Mouse (Mus musculus): ENCODE data around the gene Clec3b. TPM values are rescaled to one million over a fixed set of nuclear protein-coding genes. Genes with fewer than 3 reads are reported as not detected.

The Clec3b gene
- total RNA-seq, 1 experiment from 2014 or later = not detected

DNA sequence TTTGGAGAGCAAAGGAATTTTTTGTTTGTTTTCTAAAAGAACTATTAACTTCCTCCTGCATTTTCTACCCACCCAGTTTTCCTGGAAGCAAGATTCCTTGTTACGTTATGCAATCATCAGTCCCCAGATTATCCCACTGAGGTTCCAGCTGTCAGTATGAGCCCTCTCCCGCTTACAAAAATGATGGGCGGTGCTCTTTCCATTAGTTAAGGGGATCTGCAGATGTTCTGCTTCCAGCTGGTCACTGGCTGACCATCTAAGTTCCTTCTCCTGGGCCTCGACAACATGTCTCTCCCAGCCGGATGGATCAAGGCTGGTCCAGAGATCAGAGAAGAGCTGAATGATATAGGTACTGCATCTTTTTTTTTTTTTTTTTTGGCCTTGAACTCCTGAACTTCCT lies 2.3 kb upstream of the Clec3b start:
- ATAC-seq (ENCODE audit: extremely low read depth, insufficient number of reproducible peaks, low FRiP score, poor library complexity, severe bottlenecking) = no peak

DNA sequence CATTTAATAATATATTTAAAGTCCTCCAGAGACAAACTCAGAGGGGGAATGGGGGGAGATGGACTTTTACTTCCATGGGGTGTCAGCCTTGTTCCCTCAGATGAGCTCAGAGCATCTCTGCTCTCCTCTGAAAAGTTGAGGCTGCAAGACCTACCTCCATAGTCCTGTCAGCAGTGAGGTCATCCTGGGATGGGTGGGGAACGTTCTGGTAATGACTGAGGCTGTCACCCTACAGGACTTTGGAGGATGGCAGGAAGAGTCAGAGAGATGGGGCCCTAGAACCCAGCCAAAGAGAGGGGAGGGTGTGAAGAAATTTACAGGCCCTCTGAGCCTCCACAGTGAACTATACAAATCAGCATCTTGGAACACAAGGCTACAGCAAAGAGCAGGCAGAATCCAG lies 815 bp downstream of the Clec3b start:
- no peak for ATAC-seq (ENCODE audit: extremely low read depth, insufficient number of reproducible peaks, low FRiP score, poor library complexity, severe bottlenecking)

DNA sequence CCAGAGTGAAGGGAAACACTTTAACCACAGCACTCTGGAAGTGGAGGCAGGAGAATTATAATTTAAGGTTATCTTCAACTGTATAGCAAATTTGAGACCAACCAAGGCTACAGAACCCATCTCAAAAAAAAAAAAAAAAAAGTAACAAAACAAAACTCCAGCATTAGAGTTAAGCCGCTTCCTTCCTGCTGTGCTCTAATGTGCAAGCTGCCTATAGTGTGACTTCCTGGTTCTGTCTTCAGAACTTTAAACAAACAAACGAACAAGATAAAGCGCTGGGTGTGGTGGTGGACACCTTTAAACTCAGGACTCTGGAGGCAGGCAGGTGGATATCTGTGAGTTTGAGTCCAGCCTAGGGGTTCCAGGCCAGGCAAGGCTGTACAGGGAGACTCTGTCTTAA lies 1.3 kb downstream of the Clec3b start:
- no peak for ATAC-seq (ENCODE audit: extremely low read depth, insufficient number of reproducible peaks, low FRiP score, poor library complexity, severe bottlenecking)

DNA sequence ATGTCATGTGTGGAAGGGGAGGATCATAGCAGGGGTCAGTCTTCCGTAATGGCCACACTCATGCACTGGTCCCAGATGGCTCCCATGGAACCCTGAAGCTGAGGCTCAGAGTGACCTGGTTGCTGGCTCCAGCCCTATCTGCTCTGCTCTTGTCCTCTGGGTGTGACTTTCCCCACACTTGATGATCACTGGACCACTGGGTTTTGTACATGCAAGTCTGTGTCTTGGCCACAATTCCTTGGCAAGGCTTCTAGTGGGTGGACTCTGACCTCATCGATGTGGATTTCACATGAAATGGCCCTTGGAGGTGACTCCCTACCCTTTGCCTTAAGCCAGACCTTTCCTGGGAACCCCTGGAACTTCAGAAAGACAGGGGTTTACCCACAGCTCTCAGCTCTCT lies 2.4 kb downstream of the Clec3b start:
- no peak for ATAC-seq (ENCODE audit: extremely low read depth, insufficient number of reproducible peaks, low FRiP score, poor library complexity, severe bottlenecking)

DNA sequence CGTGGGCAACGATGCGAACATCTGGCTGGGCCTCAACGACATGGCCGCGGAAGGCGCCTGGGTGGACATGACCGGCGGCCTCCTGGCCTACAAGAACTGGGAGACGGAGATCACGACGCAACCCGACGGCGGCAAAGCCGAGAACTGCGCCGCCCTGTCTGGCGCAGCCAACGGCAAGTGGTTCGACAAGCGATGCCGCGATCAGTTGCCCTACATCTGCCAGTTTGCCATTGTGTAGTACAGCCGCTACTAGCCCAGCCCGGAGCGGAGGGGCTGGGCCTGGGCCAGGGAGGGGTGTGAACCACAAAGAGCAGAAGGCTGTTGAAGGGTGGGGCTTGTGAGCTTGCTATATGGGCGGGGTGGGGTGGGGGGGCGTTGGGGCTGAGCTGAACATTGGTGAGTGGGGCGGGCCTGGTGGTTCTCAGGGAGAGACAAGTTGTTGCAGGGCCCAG lies 6.2 kb downstream of the Clec3b start:
- no peak for ATAC-seq (ENCODE audit: extremely low read depth, insufficient number of reproducible peaks, low FRiP score, poor library complexity, severe bottlenecking)

DNA sequence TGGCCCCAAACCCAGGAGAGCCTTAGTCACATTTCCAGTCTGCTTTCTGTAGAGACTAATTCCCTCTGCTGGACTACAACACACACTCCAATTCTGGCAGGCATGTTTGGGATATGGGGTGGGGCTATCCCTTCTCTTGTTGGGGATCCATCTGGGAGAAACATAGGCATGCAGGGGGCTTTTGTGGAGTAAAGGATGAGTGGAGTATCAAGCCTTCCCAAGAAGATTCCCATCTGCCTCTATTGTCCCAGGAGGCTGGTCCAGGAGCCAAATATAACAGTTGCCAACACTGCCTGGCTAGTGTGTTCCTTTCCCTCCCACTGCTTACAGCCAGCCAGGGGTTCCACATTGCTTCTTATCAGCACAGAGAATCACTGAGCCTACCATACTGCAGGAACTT lies 7.0 kb downstream of the Clec3b start:
- ATAC-seq (ENCODE audit: extremely low read depth, insufficient number of reproducible peaks, low FRiP score, poor library complexity, severe bottlenecking) = no peak

DNA sequence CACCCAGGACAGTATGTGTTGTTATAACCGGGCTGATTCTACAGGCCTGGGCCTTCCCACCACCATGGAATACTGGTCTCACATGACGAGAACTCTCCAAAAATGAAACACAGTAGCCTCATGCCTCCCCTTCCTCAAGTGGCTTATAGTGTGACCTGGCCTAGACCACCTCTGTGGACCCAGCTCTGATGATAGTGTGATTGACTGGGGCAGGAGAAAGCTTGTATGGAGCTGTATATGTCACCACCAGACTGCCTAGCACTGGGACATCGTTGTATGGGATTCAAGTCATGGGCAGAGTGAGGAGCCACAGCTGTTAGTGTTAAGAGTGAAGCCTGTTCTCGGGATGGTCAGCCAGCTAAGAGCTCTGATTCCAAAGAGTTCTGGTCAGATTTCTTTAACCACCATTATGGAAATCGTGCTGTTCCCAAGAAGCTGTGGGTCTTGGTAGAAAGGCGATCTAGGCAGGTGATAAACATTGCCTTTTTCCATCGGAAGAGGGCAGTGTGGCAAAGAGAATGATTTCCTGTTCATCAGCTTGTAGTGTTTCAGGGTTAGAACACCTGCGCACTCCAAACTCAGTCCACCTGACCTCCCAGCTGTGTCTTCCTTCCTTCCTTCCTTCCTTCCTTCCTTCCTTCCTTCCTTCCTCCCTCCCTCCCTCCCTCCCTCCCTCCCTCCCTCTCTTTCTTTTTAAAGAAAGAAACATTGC lies 7.5 kb downstream of the Clec3b start:
- no peak for ATAC-seq (ENCODE audit: extremely low read depth, insufficient number of reproducible peaks, low FRiP score, poor library complexity, severe bottlenecking)

DNA sequence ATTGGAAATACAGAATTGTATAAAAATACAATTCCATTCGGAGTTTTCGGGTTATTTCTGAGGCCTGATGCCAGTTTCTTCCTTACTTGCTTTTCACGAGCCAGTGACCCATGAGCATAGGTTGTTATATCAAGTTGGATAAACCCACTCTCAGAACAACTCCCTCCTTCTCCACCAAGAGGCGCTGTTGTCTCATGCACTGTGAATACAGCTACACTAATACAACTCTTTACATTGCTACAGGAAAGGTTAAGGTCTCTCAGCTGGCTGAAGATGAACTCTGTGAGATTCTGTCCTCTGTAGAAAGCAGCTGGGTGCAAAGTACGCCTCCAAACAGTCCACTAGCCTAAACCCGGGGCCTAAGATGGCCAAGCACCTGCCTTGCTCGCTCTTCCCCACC lies 8.6 kb downstream of the Clec3b start:
- ATAC-seq (ENCODE audit: extremely low read depth, insufficient number of reproducible peaks, low FRiP score, poor library complexity, severe bottlenecking) = no peak

DNA sequence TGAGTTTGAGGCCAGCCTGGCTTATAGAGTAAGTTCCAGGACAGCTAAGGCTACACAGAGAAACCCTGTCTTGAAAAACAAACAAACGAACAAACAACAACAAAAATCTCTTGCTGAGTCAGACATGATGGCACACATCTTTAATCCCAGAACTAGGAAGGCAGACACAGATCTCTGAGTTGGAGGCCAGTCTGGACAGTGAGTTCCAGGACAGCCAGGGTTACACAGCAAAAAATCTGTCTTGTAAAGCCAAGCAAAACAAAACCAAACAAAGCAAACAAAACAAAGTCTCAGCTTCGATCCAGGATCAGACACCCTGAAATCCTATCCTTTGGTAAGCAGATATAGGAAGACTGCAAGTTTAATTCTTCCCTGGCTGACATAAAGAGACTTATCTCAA lies 11.0 kb downstream of the Clec3b start:
- no peak for ATAC-seq (ENCODE audit: extremely low read depth, insufficient number of reproducible peaks, low FRiP score, poor library complexity, severe bottlenecking)

DNA sequence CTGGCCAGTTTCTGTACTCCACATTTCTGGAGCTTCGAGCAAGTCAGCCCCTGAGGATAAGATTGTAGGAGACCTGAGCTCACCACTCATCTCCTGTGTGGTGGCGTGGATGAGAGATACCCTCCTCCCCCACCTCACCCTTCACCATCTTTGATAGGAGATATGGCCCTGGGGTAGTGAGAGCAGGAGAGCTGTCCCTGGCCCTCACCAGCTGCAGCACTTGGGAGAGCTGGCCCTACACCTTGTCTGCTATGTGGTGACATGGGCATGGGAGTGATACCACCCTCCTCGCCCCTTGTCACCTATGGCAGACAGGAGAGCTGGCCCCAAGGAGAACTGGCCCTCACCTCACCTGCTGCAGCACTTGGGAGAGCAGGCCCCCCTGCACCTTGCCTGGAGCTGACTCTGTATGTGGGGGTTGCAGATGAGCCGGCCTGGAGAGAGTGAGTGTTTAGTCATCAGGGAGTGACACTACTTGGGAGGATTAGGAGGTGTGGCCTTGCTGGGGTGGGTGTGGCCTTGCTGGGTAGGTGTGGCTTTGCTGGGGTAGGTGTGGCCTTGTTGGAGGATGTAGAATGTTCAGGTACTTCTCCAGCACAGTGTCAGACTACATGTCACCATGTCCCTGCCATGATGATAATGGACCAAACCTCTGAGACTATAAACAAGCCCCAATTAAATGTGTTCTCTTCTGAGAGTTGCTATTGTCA lies 12.4 kb downstream of the Clec3b start:
- no peak for ATAC-seq (ENCODE audit: extremely low read depth, insufficient number of reproducible peaks, low FRiP score, poor library complexity, severe bottlenecking)

DNA sequence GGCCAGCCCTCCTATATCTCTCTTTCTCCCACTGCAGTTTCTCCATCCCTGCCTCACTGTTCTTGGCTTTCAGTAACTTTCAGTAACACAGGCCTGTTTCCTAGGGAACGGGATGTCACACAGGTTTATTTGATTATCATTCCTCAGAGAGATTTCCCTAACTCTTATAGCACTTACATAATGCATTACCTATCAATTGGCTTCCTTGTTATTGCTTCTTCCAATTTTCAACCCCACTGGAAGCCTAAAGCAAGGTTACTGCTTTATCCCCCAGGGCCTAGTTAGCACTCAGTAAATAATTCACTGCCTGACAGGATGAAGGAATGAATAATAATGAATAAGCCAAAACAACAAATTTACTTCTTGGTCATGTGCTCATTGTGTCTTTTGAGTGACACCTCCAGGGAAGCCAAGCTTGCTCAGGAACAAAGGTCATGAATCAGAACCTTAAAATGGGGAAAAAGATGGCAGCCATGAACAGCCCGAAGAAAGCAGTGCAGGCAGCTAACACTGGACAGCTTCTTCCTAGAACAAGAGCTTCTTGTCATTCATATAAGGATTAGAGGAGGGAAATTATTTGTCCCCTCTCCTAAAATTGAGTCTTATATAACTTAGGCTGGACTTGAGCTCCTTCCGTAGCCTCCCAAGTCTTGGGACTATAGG lies 15.2 kb downstream of the Clec3b start:
- ATAC-seq (ENCODE audit: extremely low read depth, insufficient number of reproducible peaks, low FRiP score, poor library complexity, severe bottlenecking) = no peak

DNA sequence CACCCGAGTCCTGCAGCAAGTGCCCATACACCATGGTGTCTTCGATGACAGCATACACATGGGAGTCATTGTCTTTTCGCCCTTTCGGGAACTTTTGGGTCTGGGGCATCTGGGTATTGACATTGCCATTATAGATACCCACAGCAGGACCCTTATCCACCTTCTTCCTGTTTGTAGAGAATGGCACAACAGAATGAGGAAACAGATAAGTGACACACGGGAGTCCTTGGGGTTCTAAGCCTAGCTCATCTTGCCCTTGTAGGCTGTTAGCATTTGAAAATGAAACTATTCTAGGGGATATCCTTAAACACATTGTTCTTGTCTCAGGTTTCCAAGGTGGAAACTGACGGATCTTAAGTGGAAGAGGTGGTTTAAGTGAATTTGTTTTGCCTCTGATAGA lies 23.0 kb downstream of the Clec3b start:
- ATAC-seq (ENCODE audit: extremely low read depth, insufficient number of reproducible peaks, low FRiP score, poor library complexity, severe bottlenecking) = no peak

DNA sequence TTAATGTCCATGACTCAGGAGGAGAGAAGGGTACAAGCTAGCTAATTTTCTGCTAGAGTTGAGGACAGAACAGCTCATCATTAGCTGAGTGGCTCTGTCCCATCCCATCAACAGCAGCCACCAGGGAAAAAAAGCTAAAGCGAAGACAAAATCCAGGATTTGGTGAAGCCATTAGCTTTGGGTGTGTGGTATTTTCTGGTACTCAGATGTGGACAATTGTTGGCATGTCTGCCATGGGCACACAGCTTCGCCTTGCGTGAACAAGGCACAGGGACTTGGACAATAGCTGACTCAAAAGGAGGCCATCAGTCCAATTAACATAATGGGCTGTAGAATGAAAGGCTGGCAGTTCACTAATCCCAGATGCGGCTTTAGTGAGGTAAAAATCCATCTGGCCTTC lies 23.6 kb downstream of the Clec3b start:
- no peak for ATAC-seq (ENCODE audit: extremely low read depth, insufficient number of reproducible peaks, low FRiP score, poor library complexity, severe bottlenecking)

DNA sequence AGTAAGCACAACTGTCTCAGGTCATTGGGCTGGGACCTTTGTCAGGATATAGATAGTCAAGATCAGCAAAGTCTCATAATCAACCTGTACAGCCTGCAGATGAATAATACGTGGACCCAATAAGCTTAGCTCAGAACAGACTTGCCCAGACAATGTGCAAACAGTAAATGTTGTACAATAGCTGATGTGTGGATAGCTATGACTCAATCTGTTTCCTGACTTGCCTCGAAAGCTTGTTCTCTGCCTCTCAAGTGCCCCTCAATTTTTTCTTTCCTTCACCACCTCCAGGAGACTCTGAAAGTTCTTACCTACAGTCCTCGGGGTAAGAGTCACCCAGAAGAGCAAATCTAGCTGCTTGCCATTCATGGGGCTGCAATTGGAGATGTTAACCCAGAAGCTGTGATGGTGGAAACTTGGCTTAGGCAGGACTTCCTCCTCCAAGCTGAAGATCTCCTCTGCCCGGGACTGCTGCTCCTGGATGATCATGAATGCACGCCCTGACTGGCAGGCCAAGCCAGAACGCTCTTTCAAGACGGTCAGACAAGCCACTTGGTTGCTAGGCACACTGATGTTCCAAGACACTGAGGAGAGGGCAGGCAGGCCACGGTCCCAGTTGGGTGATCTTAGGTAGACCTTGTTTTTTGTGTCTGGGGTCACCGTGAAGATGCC lies 26.8 kb downstream of the Clec3b start:
- ATAC-seq (ENCODE audit: extremely low read depth, insufficient number of reproducible peaks, low FRiP score, poor library complexity, severe bottlenecking) = no peak; the same call in 1 of the 2 replicates

DNA sequence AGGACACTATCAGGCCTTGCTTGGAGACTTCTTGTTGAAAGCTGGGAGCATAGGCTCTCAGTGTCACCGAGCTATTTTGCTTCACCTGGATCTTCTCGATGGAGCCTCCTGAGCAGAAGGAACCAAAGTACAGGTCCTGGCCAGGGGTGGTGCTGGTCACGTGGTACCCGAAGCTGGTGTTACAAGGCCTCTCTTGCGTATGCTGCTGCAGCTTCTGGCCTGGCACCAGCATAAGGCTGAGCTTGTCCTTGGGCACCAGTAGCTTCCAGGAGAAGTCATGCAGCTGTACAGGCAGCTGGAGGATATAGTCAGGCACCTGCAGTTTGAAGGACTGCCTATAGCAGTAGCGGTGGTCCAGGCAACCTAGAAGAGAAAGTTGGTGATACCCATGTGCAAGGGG lies 29.3 kb downstream of the Clec3b start:
- ATAC-seq (ENCODE audit: extremely low read depth, insufficient number of reproducible peaks, low FRiP score, poor library complexity, severe bottlenecking) = no peak

DNA sequence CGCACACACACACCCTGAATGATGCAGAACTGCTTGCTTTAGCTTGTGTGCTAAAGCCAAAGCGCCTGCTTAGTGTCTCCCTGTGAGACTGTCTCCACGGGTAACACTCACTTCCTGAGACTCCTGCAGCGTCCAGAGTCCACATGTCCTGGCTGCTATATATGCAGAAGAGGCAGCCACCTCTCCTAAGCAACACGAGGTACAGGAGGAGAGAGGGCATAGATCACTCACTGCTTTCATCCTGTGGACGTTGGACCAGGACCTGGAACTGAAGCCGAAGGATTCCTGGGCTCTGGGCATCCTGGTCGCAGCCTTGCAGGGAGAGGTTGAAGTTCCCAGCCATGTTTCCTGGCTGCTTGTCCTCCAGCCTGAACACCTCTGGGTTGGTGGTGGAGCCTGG lies 32.5 kb downstream of the Clec3b start:
- no peak for ATAC-seq (ENCODE audit: extremely low read depth, insufficient number of reproducible peaks, low FRiP score, poor library complexity, severe bottlenecking)

DNA sequence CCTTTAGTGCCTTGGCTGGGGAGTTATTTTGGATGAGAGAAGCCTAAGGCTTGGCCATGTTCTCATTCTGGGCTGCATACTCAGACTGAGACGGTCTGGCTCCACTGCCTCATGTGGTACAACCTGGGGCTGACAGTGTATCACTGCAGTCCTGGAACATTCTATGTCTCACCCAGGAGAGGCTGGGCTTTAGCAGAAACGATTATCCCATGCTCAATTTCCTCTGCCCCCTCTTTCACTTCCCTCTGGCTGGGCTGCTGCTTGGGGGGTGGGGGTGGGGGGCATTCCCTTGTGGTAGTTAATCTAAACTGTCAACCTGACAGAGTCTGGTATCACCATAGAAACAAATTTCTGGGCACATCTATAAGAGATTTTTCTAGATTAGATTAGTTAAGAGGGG lies 34.8 kb downstream of the Clec3b start:
- no peak for ATAC-seq (ENCODE audit: extremely low read depth, insufficient number of reproducible peaks, low FRiP score, poor library complexity, severe bottlenecking)

DNA sequence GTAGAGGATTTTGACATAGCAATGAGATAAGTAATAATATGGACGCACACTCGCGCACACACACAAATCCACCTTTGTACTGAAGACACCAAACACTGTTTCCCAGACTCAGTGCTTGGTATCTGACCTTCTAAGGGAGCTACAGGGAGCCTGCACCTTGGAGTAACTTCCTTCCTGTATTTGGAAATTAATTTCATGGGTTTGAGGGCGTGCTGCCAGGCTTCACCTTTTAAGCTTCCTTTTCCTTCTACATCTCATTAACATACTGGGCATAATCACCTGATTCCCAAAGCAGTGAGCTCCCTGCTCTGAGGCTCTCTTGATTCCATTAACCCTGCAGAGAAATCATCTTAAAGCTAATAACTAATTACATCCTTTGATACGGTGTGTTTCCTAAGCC lies 35.4 kb downstream of the Clec3b start:
- no peak for ATAC-seq (ENCODE audit: extremely low read depth, insufficient number of reproducible peaks, low FRiP score, poor library complexity, severe bottlenecking)

DNA sequence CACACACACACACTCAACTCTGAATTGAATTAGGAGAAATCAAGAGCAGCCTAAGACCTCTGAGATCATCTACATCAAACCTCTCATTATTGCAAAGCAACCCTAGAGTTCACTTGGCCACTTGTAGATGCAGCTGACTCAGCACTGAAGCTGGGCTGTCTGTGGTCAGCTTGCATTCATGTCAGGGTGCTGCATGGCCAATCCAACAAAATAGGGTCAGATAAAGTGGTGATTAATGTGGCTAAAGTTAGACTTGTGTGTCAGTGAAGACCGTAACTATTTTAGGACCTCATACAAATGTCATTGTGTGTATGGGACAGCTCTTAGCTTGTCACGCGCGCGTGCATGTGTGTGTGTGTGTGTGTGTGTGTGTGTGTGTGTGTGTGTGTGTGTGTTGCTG lies 36.8 kb downstream of the Clec3b start:
- ATAC-seq (ENCODE audit: extremely low read depth, insufficient number of reproducible peaks, low FRiP score, poor library complexity, severe bottlenecking) = no peak

DNA sequence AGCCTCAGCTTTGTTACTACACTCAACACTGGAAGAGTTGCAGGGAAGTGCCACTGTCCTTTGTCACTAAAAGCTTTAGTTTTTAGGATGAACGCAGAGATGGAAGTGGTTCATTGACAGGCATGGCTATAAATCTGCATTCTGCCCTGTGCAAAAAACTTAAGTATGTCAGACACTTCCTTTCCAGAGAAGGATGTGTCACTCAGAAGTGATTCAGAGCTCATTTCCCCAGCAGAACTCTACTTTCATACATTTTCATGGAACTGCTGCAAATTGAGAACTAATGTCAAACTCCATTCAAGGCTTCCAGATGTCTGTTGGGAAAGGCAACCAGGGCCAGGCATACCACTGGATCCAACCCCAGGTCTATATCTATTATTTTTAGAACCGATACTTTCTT lies 37.5 kb downstream of the Clec3b start:
- no peak for ATAC-seq (ENCODE audit: extremely low read depth, insufficient number of reproducible peaks, low FRiP score, poor library complexity, severe bottlenecking)
